Mouse (Mus musculus) splenic B cell, adult 2 months (primary cell): ENCODE data around the gene 2410004P03Rik.

Source experiments
- DNase-seq: peaks from one replicate; pipeline ENCODE4 v3.0.0-alpha.2; 2011; ENCODE audit warnings: low read depth, low spot score
- H3K27me3 ChIP-seq: 2 replicates; pipeline ENCODE4 v1.6.1; 2012; ENCODE audit warnings: mild to moderate bottlenecking, low read length, moderate library complexity, mixed read lengths; ENCODE audit not compliant: control insufficient read depth, poor library complexity, insufficient read depth, severe bottlenecking
- H3K36me3 ChIP-seq: 2 replicates; pipeline ENCODE4 v1.6.1; 2012; ENCODE audit warnings: mild to moderate bottlenecking, low read length, moderate library complexity, mixed read lengths; ENCODE audit not compliant: control insufficient read depth, poor library complexity, insufficient read depth, severe bottlenecking

2410004P03Rik gene

GRCm38 (mm10) chr12:16999739-17000497, 11.6 kb downstream of the 2410004P03Rik start, which contains the start of gene Pqlc3:
TSS of gene Pqlc3 (minus strand) at chr12:17000408.
- H3K27me3 ChIP-seq, result no peaks in the 10 kb centered on the region
- DNase-seq, result peak; percentile 88

GRCm38 (mm10) chr12:16999146-16999545, 12.4 kb downstream of the 2410004P03Rik start:
- H3K36me3 ChIP-seq, result no peaks in the 10 kb centered on the region
- DNase-seq, result no peak
- H3K27me3 ChIP-seq, result no peaks in the 10 kb centered on the region

More at GRCm38 (mm10) chr12:16999739-17000497, 11.6 kb downstream of the 2410004P03Rik start, which contains the start of gene Pqlc3:
- no peaks in the 10 kb centered on the region for H3K36me3 ChIP-seq

GRCm38 (mm10) chr12:16996886-16997462, 14.6 kb downstream of the 2410004P03Rik start:
- DNase-seq, result peak; percentile 72
- Histone ChIP-seq H3K27me3 (no peaks in the 10 kb centered on the region), H3K36me3 (0 out of 2 replicates have a peak, but pooled peaks cover under 1% of the 10 kb centered on the region)

GRCm38 (mm10) chr12:16996281-16996680, 15.2 kb downstream of the 2410004P03Rik start:
- DNase-seq, result no peak
- Histone ChIP-seq H3K27me3 (no peaks in the 10 kb centered on the region), H3K36me3 (0 out of 2 replicates have a peak, but pooled peaks cover 2% of the 10 kb centered on the region)

GRCm38 (mm10) chr12:16994291-16994690, 17.2 kb downstream of the 2410004P03Rik start:
- DNase-seq, result no peak
- peaks cover 2% of the 10 kb centered on the region; the same call in 1 of the 2 replicates for H3K36me3 ChIP-seq

GRCm38 (mm10) chr12:16992355-16992754, 19.2 kb downstream of the 2410004P03Rik start:
- Histone ChIP-seq H3K27me3 (no peaks in the 10 kb centered on the region), H3K36me3 (peaks cover 2% of the 10 kb centered on the region; the same call in 1 of the 2 replicates)
- DNase-seq, result no peak

More at GRCm38 (mm10) chr12:16994291-16994690, 17.2 kb downstream of the 2410004P03Rik start:
- H3K27me3 ChIP-seq, result no peaks in the 10 kb centered on the region

GRCm38 (mm10) chr12:16991376-16991775, 20.2 kb downstream of the 2410004P03Rik start:
- H3K27me3 ChIP-seq, result no peaks in the 10 kb centered on the region
- H3K36me3 ChIP-seq, result peaks cover 5% of the 10 kb centered on the region; the same call in 1 of the 2 replicates
- DNase-seq, result no peak

- DNase-seq, result peak; percentile 29
- Histone ChIP-seq H3K27me3 (no peaks in the 10 kb centered on the region), H3K36me3 (peaks cover 4% of the 10 kb centered on the region; the same call in 1 of the 2 replicates)
These were observed 25.7 kb downstream of the 2410004P03Rik start for GRCm38 (mm10) chr12:16985778-16986177.

- Histone ChIP-seq H3K36me3 (peaks cover 12% of the 10 kb centered on the region), H3K27me3 (no peaks in the 10 kb centered on the region)
- no peak for DNase-seq
These were observed 34.4 kb downstream of the 2410004P03Rik start for GRCm38 (mm10) chr12:16977120-16977519.

GRCm38 (mm10) chr12:16966811-16967210, 44.7 kb downstream of the 2410004P03Rik start:
- Histone ChIP-seq H3K27me3 (no peaks in the 10 kb centered on the region), H3K36me3 (peaks cover 8% of the 10 kb centered on the region)
- no peak for DNase-seq

GRCm38 (mm10) chr12:16963354-16963753, 48.2 kb downstream of the 2410004P03Rik start:
- DNase-seq, result peak; percentile 62
- Histone ChIP-seq H3K36me3 (peaks cover 15% of the 10 kb centered on the region), H3K27me3 (no peaks in the 10 kb centered on the region)

- Histone ChIP-seq H3K27me3 (no peaks in the 10 kb centered on the region), H3K36me3 (peaks cover 22% of the 10 kb centered on the region)
- DNase-seq, result peak; percentile 54
These were observed 52.7 kb downstream of the 2410004P03Rik start for GRCm38 (mm10) chr12:16958851-16959250.
